Mouse (Mus musculus): ENCODE results near the gene Tspan7. TPM values are rescaled to one million over a fixed set of nuclear protein-coding genes. Genes with fewer than 3 reads are reported as not detected.
A peak's percentile ranks its signal among the peaks of the same experiment; 100 is the strongest.

The Tspan7 gene
- total and polyA plus RNA-seq, 2 experiments: 12.7 to 27.0 TPM

- Histone ChIP-seq H3K36me3 (ENCODE audit: control insufficient read depth, insufficient read depth, low read length) (no peaks in the 10 kb centered on the region), H3K27me3 (ENCODE audit: control insufficient read depth, insufficient read depth, low read length) (no peaks in the 10 kb centered on the region), H3K4me1 (ENCODE audit: control insufficient read depth, insufficient read depth, low read length) (no peaks in the 10 kb centered on the region), H3K79me2 (ENCODE audit: control insufficient read depth, insufficient read depth, low read length) (no peaks in the 10 kb centered on the region), H3K9ac (ENCODE audit: low read depth, low read length) (no peak overlapping the region), H3K4me3 (ENCODE audit: insufficient read depth, low read depth, low read length) (no peak overlapping the region), H3K27ac (replicated peaks; ENCODE audit: insufficient read depth, low read depth, low read length) (no peak overlapping the region)
- 7% methylated on average over 1 of the region's 1 CpGs for WGBS
- TF ChIP-seq POLR2A (IDR thresholded peaks at IDR 0.05; ENCODE audit: extremely low read depth, insufficient read depth, low read length) (no peak), CTCF (IDR thresholded peaks at IDR 0.05; ENCODE audit: low read depth, low read length) (peak; percentile 55)
- peak; percentile 32 for DNase-seq (ENCODE audit: extremely low read depth, low read depth, low spot score)
Measured at GRCm38 (mm10) chrX:10577356-10577755, 92.4 kb downstream of the Tspan7 start.

- no peaks in the 10 kb centered on the region for H3K79me2 ChIP-seq (ENCODE audit: control insufficient read depth, insufficient read depth, low read length)
- no peak overlapping the region for H3K27ac ChIP-seq (replicated peaks; ENCODE audit: insufficient read depth, low read depth, low read length)
- 60% methylated on average over 4 of the region's 4 CpGs for WGBS
- TF ChIP-seq POLR2A (IDR thresholded peaks at IDR 0.05; ENCODE audit: extremely low read depth, insufficient read depth, low read length) (no peak), CTCF (IDR thresholded peaks at IDR 0.05; ENCODE audit: low read depth, low read length) (no peak)
- H3K36me3 ChIP-seq (ENCODE audit: control insufficient read depth, insufficient read depth, low read length): no peaks in the 10 kb centered on the region
- DNase-seq (ENCODE audit: extremely low read depth, low read depth, low spot score): peak; percentile 32
- no peak overlapping the region for H3K4me3 ChIP-seq (ENCODE audit: insufficient read depth, low read depth, low read length)
- H3K9ac ChIP-seq (ENCODE audit: low read depth, low read length): no peak overlapping the region
- H3K27me3 ChIP-seq (ENCODE audit: control insufficient read depth, insufficient read depth, low read length): no peaks in the 10 kb centered on the region
- H3K4me1 ChIP-seq (ENCODE audit: control insufficient read depth, insufficient read depth, low read length): peaks cover 2% of the 10 kb centered on the region; the same call in 1 of the 2 replicates
Measured at GRCm38 (mm10) chrX:10582731-10583130, 97.8 kb downstream of the Tspan7 start.

- no peak overlapping the region for H3K9ac ChIP-seq (ENCODE audit: low read depth, low read length)
- no peak overlapping the region for H3K4me3 ChIP-seq (ENCODE audit: insufficient read depth, low read depth, low read length)
- H3K27ac ChIP-seq (replicated peaks; ENCODE audit: insufficient read depth, low read depth, low read length): no peak overlapping the region
- 74% methylated on average over 3 of the region's 3 CpGs for WGBS
- no peaks in the 10 kb centered on the region for H3K4me1 ChIP-seq (ENCODE audit: control insufficient read depth, insufficient read depth, low read length)
- no peak for DNase-seq (ENCODE audit: extremely low read depth, low read depth, low spot score)
- no peaks in the 10 kb centered on the region for H3K36me3 ChIP-seq (ENCODE audit: control insufficient read depth, insufficient read depth, low read length)
- no peaks in the 10 kb centered on the region for H3K79me2 ChIP-seq (ENCODE audit: control insufficient read depth, insufficient read depth, low read length)
- no peak for TF ChIP-seq POLR2A (IDR thresholded peaks at IDR 0.05; ENCODE audit: extremely low read depth, insufficient read depth, low read length)
- TF ChIP-seq CTCF (IDR thresholded peaks at IDR 0.05; ENCODE audit: low read depth, low read length): no peak
- no peaks in the 10 kb centered on the region for H3K27me3 ChIP-seq (ENCODE audit: control insufficient read depth, insufficient read depth, low read length)
Measured at GRCm38 (mm10) chrX:10592244-10592643, 107.3 kb downstream of the Tspan7 start.

GRCm38 (mm10) chrX:10593561-10593960 lies 108.6 kb downstream of the Tspan7 start:
- H3K27ac ChIP-seq (replicated peaks; ENCODE audit: insufficient read depth, low read depth, low read length): no peak overlapping the region
- DNase-seq (ENCODE audit: extremely low read depth, low read depth, low spot score): no peak
- TF ChIP-seq CTCF (IDR thresholded peaks at IDR 0.05; ENCODE audit: low read depth, low read length) (no peak), POLR2A (IDR thresholded peaks at IDR 0.05; ENCODE audit: extremely low read depth, insufficient read depth, low read length) (no peak)
- no peaks in the 10 kb centered on the region for H3K79me2 ChIP-seq (ENCODE audit: control insufficient read depth, insufficient read depth, low read length)
- H3K4me3 ChIP-seq (ENCODE audit: insufficient read depth, low read depth, low read length): no peak overlapping the region
- H3K27me3 ChIP-seq (ENCODE audit: control insufficient read depth, insufficient read depth, low read length): no peaks in the 10 kb centered on the region
- no peaks in the 10 kb centered on the region for H3K36me3 ChIP-seq (ENCODE audit: control insufficient read depth, insufficient read depth, low read length)
- 96% methylated on average over 7 of the region's 7 CpGs for WGBS
- H3K9ac ChIP-seq (ENCODE audit: low read depth, low read length): no peak overlapping the region
- H3K4me1 ChIP-seq (ENCODE audit: control insufficient read depth, insufficient read depth, low read length): no peaks in the 10 kb centered on the region

GRCm38 (mm10) chrX:10617119-10617518 lies 132.2 kb downstream of the Tspan7 start:
- no peaks in the 10 kb centered on the region for H3K79me2 ChIP-seq (ENCODE audit: control insufficient read depth, insufficient read depth, low read length)
- H3K9ac ChIP-seq (ENCODE audit: low read depth, low read length): no peak overlapping the region
- H3K27ac ChIP-seq (replicated peaks; ENCODE audit: insufficient read depth, low read depth, low read length): no peak overlapping the region
- 32% methylated on average over 5 of the region's 5 CpGs for WGBS
- no peaks in the 10 kb centered on the region for H3K36me3 ChIP-seq (ENCODE audit: control insufficient read depth, insufficient read depth, low read length)
- H3K4me3 ChIP-seq (ENCODE audit: insufficient read depth, low read depth, low read length): no peak overlapping the region
- TF ChIP-seq POLR2A (IDR thresholded peaks at IDR 0.05; ENCODE audit: extremely low read depth, insufficient read depth, low read length) (no peak), CTCF (IDR thresholded peaks at IDR 0.05; ENCODE audit: low read depth, low read length) (peak; percentile 11; the same call in 1 of the 2 replicates)
- peak; percentile 0 for DNase-seq (ENCODE audit: extremely low read depth, low read depth, low spot score)
- no peaks in the 10 kb centered on the region for H3K4me1 ChIP-seq (ENCODE audit: control insufficient read depth, insufficient read depth, low read length)
- H3K27me3 ChIP-seq (ENCODE audit: control insufficient read depth, insufficient read depth, low read length): no peaks in the 10 kb centered on the region

GRCm38 (mm10) chrX:10641062-10641461 lies 156.1 kb downstream of the Tspan7 start:
- H3K4me1 ChIP-seq (ENCODE audit: control insufficient read depth, insufficient read depth, low read length): no peaks in the 10 kb centered on the region
- H3K36me3 ChIP-seq (ENCODE audit: control insufficient read depth, insufficient read depth, low read length): no peaks in the 10 kb centered on the region
- no peak overlapping the region for H3K27ac ChIP-seq (replicated peaks; ENCODE audit: insufficient read depth, low read depth, low read length)

More at GRCm38 (mm10) chrX:10641062-10641461, 156.1 kb downstream of the Tspan7 start:
- no peaks in the 10 kb centered on the region for H3K79me2 ChIP-seq (ENCODE audit: control insufficient read depth, insufficient read depth, low read length)
- no peak overlapping the region for H3K9ac ChIP-seq (ENCODE audit: low read depth, low read length)
- no peak for DNase-seq (ENCODE audit: extremely low read depth, low read depth, low spot score)
- no peak overlapping the region for H3K4me3 ChIP-seq (ENCODE audit: insufficient read depth, low read depth, low read length)
- no peak for TF ChIP-seq CTCF (IDR thresholded peaks at IDR 0.05; ENCODE audit: low read depth, low read length)
- TF ChIP-seq POLR2A (IDR thresholded peaks at IDR 0.05; ENCODE audit: extremely low read depth, insufficient read depth, low read length): no peak
- no peaks in the 10 kb centered on the region for H3K27me3 ChIP-seq (ENCODE audit: control insufficient read depth, insufficient read depth, low read length)

Other genes with a start within 250 kb of the Tspan7 start
- gene Otc, start 232.9 kb upstream of the Tspan7 start, total RNA-seq (2014; rRNA removed): 480 and 581 TPM in 2 replicates
- gene Otc, start 232.9 kb upstream of the Tspan7 start, polyA plus RNA-seq (2012; rRNA removed): 123 TPM in 2 replicates
- 31.1 and 37.0 TPM in 2 replicates for gene Mid1ip1, start 229.9 kb downstream of the Tspan7 start, total RNA-seq (2014; rRNA removed)
- 66.0 and 70.1 TPM in 2 replicates for gene Mid1ip1, start 229.9 kb downstream of the Tspan7 start, polyA plus RNA-seq (2012; rRNA removed)